Mouse (Mus musculus) brain, embryonic 14.5 days (tissue): ENCODE results near the gene Cdkn2aip. TPM values are rescaled to one million over a fixed set of nuclear protein-coding genes. Genes with fewer than 3 reads are reported as not detected.

ENCODE experiments used
- DNase-seq: peaks from one replicate; pipeline ENCODE4 v3.0.0-alpha.2; 2011; ENCODE audit warnings: low read depth
- CTCF ChIP-seq: fragments of 200-500 bp; IDR thresholded peaks from 2 replicates; pipeline ENCODE4 v1.5.1; 2012; ENCODE audit warnings: inconsistent platforms, mild to moderate bottlenecking, moderate library complexity, borderline replicate concordance; ENCODE audit not compliant: insufficient read depth, insufficient read length; ENCODE audit errors: extremely low read depth
- POLR2A ChIP-seq: fragments of 200-500 bp; IDR thresholded peaks from 2 replicates; pipeline ENCODE4 v1.6.1; 2012; ENCODE audit warnings: mild to moderate bottlenecking, inconsistent platforms, borderline replicate concordance; ENCODE audit not compliant: poor library complexity, insufficient read depth, insufficient read length, severe bottlenecking; ENCODE audit errors: extremely low read depth
- polyA plus RNA-seq: library from polyadenylated mRNA; depleted of rRNA; stranded (reverse); fragments of >200 nt; gene quantifications from 2 replicates; pipeline ENCODE4 v1.2.3, GENCODE M21; 2012; rRNA removed

The Cdkn2aip gene
- polyA plus RNA-seq: 19.9 and 24.3 TPM in 2 replicates

GRCm38 (mm10) chr8:47713761-47714745 is at the start of gene Cdkn2aip:
TSS of gene Cdkn2aip (minus strand) at chr8:47713932.
- DNase-seq: peak; percentile 98
- TF ChIP-seq POLR2A: peak; percentile 96
- no peak for TF ChIP-seq CTCF

- no peak for DNase-seq
- TF ChIP-seq CTCF: no peak
- no peak for TF ChIP-seq POLR2A
These were observed 49.5 kb upstream of the Cdkn2aip start for GRCm38 (mm10) chr8:47763194-47763593.

GRCm38 (mm10) chr8:47760685-47761084 is 47.0 kb upstream of the Cdkn2aip start:
- peak; percentile 23 for DNase-seq
- TF ChIP-seq POLR2A (no peak), CTCF (no peak)

- peak; percentile 9 for DNase-seq
- TF ChIP-seq POLR2A (no peak), CTCF (no peak)
These were observed 46.5 kb upstream of the Cdkn2aip start for GRCm38 (mm10) chr8:47760186-47760585.

GRCm38 (mm10) chr8:47753121-47753520 is 39.4 kb upstream of the Cdkn2aip start:
- no peak for DNase-seq
- no peak for TF ChIP-seq POLR2A
- no peak for TF ChIP-seq CTCF

GRCm38 (mm10) chr8:47750096-47750495 is 36.4 kb upstream of the Cdkn2aip start:
- DNase-seq: peak; percentile 10
- peak; percentile 30; the same call in 1 of the 2 replicates for TF ChIP-seq CTCF
- TF ChIP-seq POLR2A: no peak

GRCm38 (mm10) chr8:47749491-47749890 is 35.8 kb upstream of the Cdkn2aip start:
- DNase-seq: no peak
- no peak for TF ChIP-seq CTCF
- TF ChIP-seq POLR2A: no peak

GRCm38 (mm10) chr8:47746304-47746703 is 32.6 kb upstream of the Cdkn2aip start:
- no peak for TF ChIP-seq POLR2A
- no peak for TF ChIP-seq CTCF
- peak; percentile 6 for DNase-seq

- DNase-seq: no peak
- TF ChIP-seq POLR2A: no peak
- TF ChIP-seq CTCF: no peak
These were observed 32.1 kb upstream of the Cdkn2aip start for GRCm38 (mm10) chr8:47745848-47746247.

- TF ChIP-seq CTCF (no peak), POLR2A (no peak)
- no peak for DNase-seq
These were observed 31.1 kb upstream of the Cdkn2aip start for GRCm38 (mm10) chr8:47744803-47745202.

GRCm38 (mm10) chr8:47743419-47743818 is 29.7 kb upstream of the Cdkn2aip start:
- DNase-seq: peak; percentile 89
- TF ChIP-seq CTCF (peak; percentile 95), POLR2A (no peak)
